Mouse (Mus musculus): ENCODE results near the gene Rexo4. TPM values are rescaled to one million over a fixed set of nuclear protein-coding genes. Genes with fewer than 3 reads are reported as not detected.

Rexo4 gene
- total and polyA plus RNA-seq, 3 experiments, result 53.6 to 74.8 (median 67.2) TPM

DNA sequence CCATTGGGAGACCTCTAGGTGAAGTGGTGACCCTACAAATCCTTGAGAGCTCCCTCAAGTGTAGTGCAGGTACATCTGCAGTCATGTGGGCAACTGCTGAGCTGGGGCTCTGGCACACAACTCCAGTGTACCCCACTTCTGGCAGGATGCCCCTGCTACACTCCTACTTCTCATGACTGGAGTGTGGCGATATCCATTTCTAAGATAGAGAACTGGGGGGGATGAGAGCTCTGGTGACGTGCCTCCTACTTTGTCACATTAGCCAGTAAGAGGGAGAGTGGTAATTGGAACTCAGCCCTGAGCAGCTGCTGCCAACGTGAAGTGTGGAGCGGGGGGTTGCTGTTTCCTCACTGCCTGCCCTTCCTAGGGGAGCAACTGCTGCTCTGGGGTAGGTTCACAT lies 42.1 kb upstream of the Rexo4 start:
- TF ChIP-seq NELFE (IDR thresholded peaks at IDR 0.05; ENCODE audit: low read depth, low read length), result no peak
- no peak for TF ChIP-seq MAX (IDR thresholded peaks at IDR 0.05; ENCODE audit: low read length)
- Histone ChIP-seq H3K27ac (ENCODE audit: insufficient read depth, low read depth) (no peak overlapping the region), H3K27me3 (replicated peaks) (peaks cover 19% of the 10 kb centered on the region), H3K79me2 (replicated peaks; ENCODE audit: control insufficient read depth, extremely low read depth, insufficient read depth, poor library complexity, severe bottlenecking) (peaks cover 8% of the 10 kb centered on the region), H3K9me3 (replicated peaks; ENCODE audit: low read length) (peaks cover 2% of the 10 kb centered on the region), H3K36me3 (replicated peaks in 1 of 2; ENCODE audit: control insufficient read depth in 1 of 2, insufficient read depth in 1 of 2, low read length in 1 of 2) (no peaks in the 10 kb centered on the region), H3K4me2 (ENCODE audit: insufficient read depth, low read depth, poor library complexity, severe bottlenecking) (no peak overlapping the region), H3K9ac (ENCODE audit: insufficient read depth, low read depth) (no peak overlapping the region), H3K4me3 (replicated peaks in 1 of 3; ENCODE audit: low read depth in 2 of 3, low read length in 2 of 3, poor library complexity in 1 of 3) (no peak overlapping the region), H3K4me1 (ENCODE audit: control insufficient read depth in 1 of 2, insufficient read depth in 2 of 2) (peaks cover 10 to 17% of the 10 kb centered on the region in 2 experiments)
- dilution Hi-C loops (cut with MboI; ENCODE audit: extremely low pct_ligation_motif_present, extremely low pct_unique_long_range_greater_than_20kb, low sequenced_read_pairs) (no loop called here), in situ Hi-C loops (cut with MboI; ENCODE audit: low pct_ligation_motif_present, low pct_unique_long_range_greater_than_20kb, low sequenced_read_pairs) (loop anchor here (5.0 kb wide), 1 partner anchor 34 kb away; the partner anchor contains the start of gene Adamts13)
- no peak for DNase-seq (ENCODE audit: extremely low read depth)

DNA sequence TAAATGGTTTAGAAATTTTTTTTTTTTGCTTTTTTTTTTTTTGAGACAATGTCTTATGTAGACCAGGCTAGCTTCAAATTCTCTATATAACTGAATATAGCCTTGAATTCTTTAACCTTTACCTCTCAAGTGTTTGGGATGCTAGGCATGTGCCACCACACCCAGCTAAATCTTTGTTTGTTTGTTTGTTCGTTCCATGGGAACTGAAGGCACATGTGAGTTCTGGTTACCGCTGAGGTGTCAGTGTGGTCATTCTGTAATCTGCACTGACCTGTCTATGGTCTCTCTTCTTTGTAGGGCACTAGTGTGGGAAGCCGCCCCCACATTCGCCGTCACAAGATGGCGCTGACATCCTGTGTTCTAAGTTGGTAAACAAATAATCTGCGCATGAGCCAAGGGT lies 33.8 kb upstream of the Rexo4 start:
- H3K79me2 ChIP-seq (replicated peaks; ENCODE audit: control insufficient read depth, extremely low read depth, insufficient read depth, poor library complexity, severe bottlenecking), result no peaks in the 10 kb centered on the region
- in situ Hi-C loops (cut with MboI; ENCODE audit: low pct_ligation_motif_present, low pct_unique_long_range_greater_than_20kb, low sequenced_read_pairs) (no loop called here), dilution Hi-C loops (cut with MboI; ENCODE audit: extremely low pct_ligation_motif_present, extremely low pct_unique_long_range_greater_than_20kb, low sequenced_read_pairs) (no loop called here)
- no peak overlapping the region for H3K27ac ChIP-seq (ENCODE audit: insufficient read depth, low read depth)
- no peak for DNase-seq (ENCODE audit: extremely low read depth)
- peak overlapping the region; percentile 7; the same call in 1 of the 2 replicates for H3K4me2 ChIP-seq (ENCODE audit: insufficient read depth, low read depth, poor library complexity, severe bottlenecking)
- no peaks in the 10 kb centered on the region for H3K4me1 ChIP-seq (ENCODE audit: control insufficient read depth in 1 of 2, insufficient read depth in 2 of 2)
- TF ChIP-seq MAX (IDR thresholded peaks at IDR 0.05; ENCODE audit: low read length), result no peak
- peak; percentile 8; the same call in 1 of the 2 replicates for TF ChIP-seq SMC3 (IDR thresholded peaks at IDR 0.05; ENCODE audit: low read depth, low read length)
- TF ChIP-seq USF1 (IDR thresholded peaks at IDR 0.05; ENCODE audit: low read depth, low read length), result no peak
- peak in 1 of 2 experiments; percentile 20; a peak in 2 of 4 replicates for TF ChIP-seq CTCF (conservative IDR thresholded peaks at IDR 0.05 in 1 of 2, IDR thresholded peaks at IDR 0.05 in 1 of 2; ENCODE audit: low read depth in 2 of 2, low read length in 2 of 2)
- no peak for TF ChIP-seq MEF2A (IDR thresholded peaks at IDR 0.05; ENCODE audit: borderline replicate concordance, low read depth, low read length)
- H3K9me3 ChIP-seq (replicated peaks; ENCODE audit: low read length), result no peaks in the 10 kb centered on the region
- no peak overlapping the region for H3K9ac ChIP-seq (ENCODE audit: insufficient read depth, low read depth)
- H3K27me3 ChIP-seq (replicated peaks), result no peaks in the 10 kb centered on the region
- H3K36me3 ChIP-seq (replicated peaks in 1 of 2; ENCODE audit: control insufficient read depth in 1 of 2, insufficient read depth in 1 of 2, low read length in 1 of 2), result no peaks in the 10 kb centered on the region
- H3K4me3 ChIP-seq (replicated peaks in 1 of 3; ENCODE audit: low read depth in 2 of 3, low read length in 2 of 3, poor library complexity in 1 of 3), result no peak overlapping the region

DNA sequence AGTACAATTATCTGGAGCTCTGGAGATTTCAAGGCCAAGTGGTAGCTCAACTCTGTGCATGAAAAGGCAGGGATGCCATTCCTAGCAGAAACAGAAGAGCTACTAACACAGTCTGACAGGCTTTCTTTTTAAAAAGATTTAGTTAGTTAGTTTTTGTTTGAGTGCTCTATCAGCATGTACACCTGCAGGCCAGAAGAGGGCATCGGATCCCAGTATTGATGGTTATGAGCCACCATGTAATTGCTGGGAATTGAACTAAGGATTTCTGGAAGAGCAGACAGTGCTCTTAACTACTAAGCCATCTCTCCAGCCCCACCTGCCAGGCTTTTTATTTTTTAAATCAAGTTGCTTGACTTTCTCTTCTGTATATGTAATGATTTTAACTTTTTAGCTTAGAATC lies 33.3 kb upstream of the Rexo4 start:
- in situ Hi-C loops (cut with MboI; ENCODE audit: low pct_ligation_motif_present, low pct_unique_long_range_greater_than_20kb, low sequenced_read_pairs) (no loop called here), dilution Hi-C loops (cut with MboI; ENCODE audit: extremely low pct_ligation_motif_present, extremely low pct_unique_long_range_greater_than_20kb, low sequenced_read_pairs) (no loop called here)

More for the DNA sequence above, 33.3 kb upstream of the Rexo4 start:
- no peaks in the 10 kb centered on the region for H3K79me2 ChIP-seq (replicated peaks; ENCODE audit: control insufficient read depth, extremely low read depth, insufficient read depth, poor library complexity, severe bottlenecking)
- H3K27me3 ChIP-seq (replicated peaks), result no peaks in the 10 kb centered on the region
- no peaks in the 10 kb centered on the region for H3K4me1 ChIP-seq (ENCODE audit: control insufficient read depth in 1 of 2, insufficient read depth in 2 of 2)
- no peak overlapping the region for H3K4me3 ChIP-seq (replicated peaks in 1 of 3; ENCODE audit: low read depth in 2 of 3, low read length in 2 of 3, poor library complexity in 1 of 3)
- no peak for DNase-seq (ENCODE audit: extremely low read depth)
- H3K9me3 ChIP-seq (replicated peaks; ENCODE audit: low read length), result no peaks in the 10 kb centered on the region
- H3K27ac ChIP-seq (ENCODE audit: insufficient read depth, low read depth), result no peak overlapping the region
- TF ChIP-seq ETS1 (conservative IDR thresholded peaks at IDR 0.05; ENCODE audit: low read depth, low read length) (no peak), ZC3H11A (IDR thresholded peaks at IDR 0.05; ENCODE audit: low read depth, low read length) (no peak), RAD21 (IDR thresholded peaks at IDR 0.05; ENCODE audit: low read depth, low read length) (peak; percentile 23), E2F4 (IDR thresholded peaks at IDR 0.05; ENCODE audit: insufficient replicate concordance, low read depth, low read length) (no peak), SMC3 (IDR thresholded peaks at IDR 0.05; ENCODE audit: low read depth, low read length) (peak; percentile 52), CHD1 (IDR thresholded peaks at IDR 0.05; ENCODE audit: low read depth, low read length) (no peak), CTCF (conservative IDR thresholded peaks at IDR 0.05 in 1 of 2, IDR thresholded peaks at IDR 0.05 in 1 of 2; ENCODE audit: low read depth in 2 of 2, low read length in 2 of 2) (peak in 1 of 2 experiments; percentile 54; a peak in 2 of 4 replicates), CHD2 (IDR thresholded peaks at IDR 0.05; ENCODE audit: low read length) (no peak), HCFC1 (IDR thresholded peaks at IDR 0.05; ENCODE audit: low read depth, low read length) (no peak), NELFE (IDR thresholded peaks at IDR 0.05; ENCODE audit: low read depth, low read length) (no peak)
- H3K4me2 ChIP-seq (ENCODE audit: insufficient read depth, low read depth, poor library complexity, severe bottlenecking), result no peak overlapping the region
- H3K9ac ChIP-seq (ENCODE audit: insufficient read depth, low read depth), result no peak overlapping the region
- no peaks in the 10 kb centered on the region for H3K36me3 ChIP-seq (replicated peaks in 1 of 2; ENCODE audit: control insufficient read depth in 1 of 2, insufficient read depth in 1 of 2, low read length in 1 of 2)

Data from CH12.LX (cell line).